Mouse (Mus musculus) testis, postnatal 10 days (tissue): ENCODE results near the gene Rora.

Experiments used
- DNase-seq: peaks from one replicate; pipeline ENCODE4 v3.0.0; 2021; ENCODE audit warnings: low spot score

The Rora gene

GRCm38 (mm10) chr9:68689351-68689750 is 35.8 kb downstream of the Rora start:
- DNase-seq = peak; percentile 60

GRCm38 (mm10) chr9:68694889-68695495 is 41.4 kb downstream of the Rora start:
- DNase-seq = no peak

- DNase-seq = peak; percentile 50
Observed at GRCm38 (mm10) chr9:68695496-68695969, 41.9 kb downstream of the Rora start.

GRCm38 (mm10) chr9:68696425-68696956 is 42.9 kb downstream of the Rora start:
- DNase-seq = no peak

- no peak for DNase-seq
Observed at GRCm38 (mm10) chr9:68699341-68699740, 45.8 kb downstream of the Rora start.

- no peak for DNase-seq
Observed at GRCm38 (mm10) chr9:68699856-68700255, 46.3 kb downstream of the Rora start.

GRCm38 (mm10) chr9:68707636-68708035 is 54.0 kb downstream of the Rora start:
- DNase-seq = no peak

GRCm38 (mm10) chr9:68709232-68709631 is 55.6 kb downstream of the Rora start:
- DNase-seq = no peak

- DNase-seq = no peak
Observed at GRCm38 (mm10) chr9:68710893-68711654, 57.5 kb downstream of the Rora start.

- peak; percentile 48 for DNase-seq
Observed at GRCm38 (mm10) chr9:68716961-68717360, 63.4 kb downstream of the Rora start.

GRCm38 (mm10) chr9:68718427-68718826 is 64.8 kb downstream of the Rora start:
- DNase-seq = no peak

- DNase-seq = no peak
Observed at GRCm38 (mm10) chr9:68719286-68719685, 65.7 kb downstream of the Rora start.

GRCm38 (mm10) chr9:68724636-68725285 is 71.2 kb downstream of the Rora start:
- DNase-seq = no peak

GRCm38 (mm10) chr9:68727166-68727855 is 73.7 kb downstream of the Rora start:
- DNase-seq = no peak

- DNase-seq = peak; percentile 46
Observed at GRCm38 (mm10) chr9:68731438-68731837, 77.9 kb downstream of the Rora start.

- no peak for DNase-seq
Observed at GRCm38 (mm10) chr9:68732929-68733328, 79.3 kb downstream of the Rora start.

GRCm38 (mm10) chr9:68735886-68736285 is 82.3 kb downstream of the Rora start:
- no peak for DNase-seq

- DNase-seq = no peak
Observed at GRCm38 (mm10) chr9:68737197-68737736, 83.7 kb downstream of the Rora start.

GRCm38 (mm10) chr9:68745931-68746646 is 92.5 kb downstream of the Rora start:
- DNase-seq = no peak

GRCm38 (mm10) chr9:68756976-68757375 is 103.4 kb downstream of the Rora start:
- peak; percentile 48 for DNase-seq

- DNase-seq = no peak
Observed at GRCm38 (mm10) chr9:68759324-68759723, 105.7 kb downstream of the Rora start.
